Comparison of ENCODE assay signal across 15 mouse cellular contexts in the genomic region with DNA sequence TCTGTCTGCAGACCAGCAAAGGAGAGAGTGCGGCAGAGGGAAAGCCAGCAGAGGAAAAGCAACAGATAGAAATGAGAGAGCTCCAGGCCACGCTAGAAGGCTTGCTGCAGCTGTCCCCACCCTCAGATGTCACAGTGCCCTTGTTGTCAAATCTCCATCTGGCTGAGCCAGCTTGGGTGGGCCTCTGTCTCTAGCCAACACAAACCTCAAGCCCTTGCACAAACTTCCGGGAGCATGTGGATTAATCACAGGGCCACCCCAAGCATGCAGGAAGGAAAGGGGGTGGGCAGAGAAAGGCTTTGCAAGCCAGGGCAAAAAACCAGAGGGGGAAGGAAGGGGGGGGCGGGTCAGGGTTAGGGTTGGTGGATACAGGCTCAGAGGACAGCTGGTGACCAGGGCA. TPM values are rescaled to one million over a fixed set of nuclear protein-coding genes. Genes with fewer than 3 reads are reported as not detected.
DNase-seq lines count a peak whose midpoint lies in the region; ATAC-seq lines count a peak whose summit lies in the region.
"Had no signal": no experiment of that assay in that cellular context is flagged by ENCODE, and none has a peak within 500 bp of the region (broad histone marks: within the 10 kb centered on the region; RNA-seq: fewer than 3 reads in every experiment).

No protein-coding gene starts in this region.

- peaks cover 9% of the 10 kb centered on the region for H3K4me1 ChIP-seq in kidney, embryonic 16.5 days (ENCODE audit: insufficient read depth, low read length)
- H3K4me1 ChIP-seq: forebrain, embryonic 10.5 days had no signal

- H3K4me3 ChIP-seq in kidney, embryonic 16.5 days (ENCODE audit: low read length): no peak overlapping the region
- H3K4me3 ChIP-seq: forebrain, embryonic 10.5 days had no signal

- no peak overlapping the region for H3K9ac ChIP-seq in kidney, embryonic 16.5 days (replicated peaks; ENCODE audit: low read length)
- H3K9ac ChIP-seq: liver, embryonic 14.5 days had no signal

- no peaks in the 10 kb centered on the region for H3K27me3 ChIP-seq in kidney, embryonic 16.5 days (ENCODE audit: insufficient read depth, low read length)

- no peaks in the 10 kb centered on the region for H3K9me3 ChIP-seq in kidney, embryonic 16.5 days (ENCODE audit: low read length)

- peak; percentile 32 for DNase-seq in kidney, adult 9 months
- DNase-seq in heart, adult 8-10 months (ENCODE audit: low spot score): peak; percentile 48
- DNase-seq in kidney, postnatal 25 days: peak; percentile 36 to 64
- DNase-seq in lung, postnatal 36 days: peak; percentile 84
- no peak for DNase-seq in cerebellum, postnatal 14 days
- no peak for DNase-seq in frontal cortex, postnatal 25 days (ENCODE audit: low spot score in 2 of 2)
- DNase-seq in spleen, adult 12 weeks (ENCODE audit: low spot score): no peak
- DNase-seq: cerebellum, postnatal 36 days; layer of hippocampus, adult 9-11 months; spleen, adult 18-20 months; thymus, postnatal 25 days had no signal

- no peak overlapping the region for H3K4me2 ChIP-seq in kidney, embryonic 16.5 days (replicated peaks; ENCODE audit: low read depth, low read length)

- H3K27ac ChIP-seq in kidney, embryonic 16.5 days (ENCODE audit: low read length): no peak overlapping the region
- H3K27ac ChIP-seq: forebrain, embryonic 10.5 days; liver, embryonic 14.5 days had no signal

- no peak for ATAC-seq in kidney, embryonic 16.5 days (ENCODE audit: low FRiP score, low TSS enrichment)

- 49% methylated on average over 4 of the region's 4 CpGs for WGBS in kidney, embryonic 16.5 days

- no peaks in the 10 kb centered on the region for H3K36me3 ChIP-seq in kidney, embryonic 16.5 days (ENCODE audit: insufficient read depth, low read length)
- H3K36me3 ChIP-seq: forebrain, embryonic 10.5 days had no signal

RNA-seq across cellular contexts. Expression of a gene that starts 13.4 kb away (rescaled TPM):
- 1.0 and 1.1 TPM in 2 replicates for polyA plus RNA-seq in kidney, embryonic 16.5 days (2015; fragmentation: Nextera tagmentation; extraction: Ambion mirVana)
- total RNA-seq in heart, adult 8-10 months (2022): 1 to 10 TPM in 1 of 4 experiments, under 1 TPM in 3; 0.24 to 5.3 (median 0.27) TPM

RNA-seq across cellular contexts. Expression of a gene that starts 23.0 kb away (rescaled TPM):
- 0.10 and 0.17 TPM in 2 replicates for polyA plus RNA-seq in kidney, embryonic 16.5 days (2015; fragmentation: Nextera tagmentation; extraction: Ambion mirVana)
- total RNA-seq in heart, adult 8-10 months (2022): under 1 TPM; 0.09 to 0.34 (median 0.13) TPM
- polyA plus RNA-seq: heart, embryonic 14.5 days had no signal

RNA-seq across cellular contexts. Expression of a gene that starts 45.0 kb away (rescaled TPM):
- not detected in 2 replicates for polyA plus RNA-seq in kidney, embryonic 16.5 days (2015; fragmentation: Nextera tagmentation; extraction: Ambion mirVana)
- not detected for total RNA-seq in heart, adult 8-10 months (2022)
- polyA plus RNA-seq: forebrain, embryonic 10.5 days; heart, embryonic 14.5 days; liver, embryonic 14.5 days had no signal

RNA-seq across cellular contexts. Expression of a gene that starts 58.2 kb away (rescaled TPM):
- 0.26 and 0.33 TPM in 2 replicates for polyA plus RNA-seq in kidney, embryonic 16.5 days (2015; fragmentation: Nextera tagmentation; extraction: Ambion mirVana)
- not detected for total RNA-seq in heart, adult 8-10 months (2022)

Comparison
In these comparisons a context has a peak if more than half of its experiments do, and no peak if none do; other contexts are left out.
1. DNase-seq: peak in kidney, adult 9 months (single experiment), heart, adult 8-10 months (single experiment), kidney, postnatal 25 days (2 of 2) and lung, postnatal 36 days (single experiment); none in cerebellum, postnatal 14 days (0 of 2), frontal cortex, postnatal 25 days (0 of 2) and spleen, adult 12 weeks (single experiment).